Mouse (Mus musculus) lung, adult 2 months (tissue): ENCODE data around the gene Spata13. TPM values are rescaled to one million over a fixed set of nuclear protein-coding genes. Genes with fewer than 3 reads are reported as not detected.

ENCODE experiments used
- DNase-seq: peaks from one replicate; pipeline ENCODE4 v3.0.0; 2022
- H3K4me1 ChIP-seq: fragments of 200-500 bp; 2 replicates; pipeline ENCODE4 v1.6.1; 2011; ENCODE audit warnings: low read length; ENCODE audit not compliant: control insufficient read depth, insufficient read depth
- H3K4me3 ChIP-seq: fragments of 200-500 bp; replicated peaks from 2 replicates; pipeline ENCODE3; 2011; ENCODE audit warnings: low read depth, mild to moderate bottlenecking, control low read depth, low read length; ENCODE audit errors: extremely low read depth
- CTCF ChIP-seq: fragments of 200-500 bp; IDR thresholded peaks from 2 replicates; pipeline ENCODE4 v1.5.1; 2011; ENCODE audit warnings: mild to moderate bottlenecking, low read length, control low read depth; ENCODE audit not compliant: insufficient read depth
- POLR2A ChIP-seq: fragments of 200-500 bp; IDR thresholded peaks from 2 replicates; pipeline ENCODE4 v1.6.1; 2011; ENCODE audit warnings: low read depth, mild to moderate bottlenecking, control low read depth, low read length, borderline replicate concordance; ENCODE audit errors: extremely low read depth
- WGBS: fragments of 180-500 bp; shearing (Covaris S2); methylation state at CpG from one replicate; pipeline ENCODE4 v1.1.7; 2018; 5-methylcytosine and 5-hydroxymethylcytosine counted together
- polyA plus RNA-seq: library from polyadenylated mRNA; depleted of rRNA; stranded (reverse); fragments of >200 nt; gene quantifications from 2 replicates; pipeline ENCODE4 v1.2.3, GENCODE M21; 2012; rRNA removed

Gene Spata13
- polyA plus RNA-seq = 20.3 and 20.8 TPM in 2 replicates

GRCm38 (mm10) chr14:60633961-60634864 is at the start of gene Spata13:
Gene Spata13, plus strand, starts transcription at chr14:60634001.
- H3K4me3 ChIP-seq = peak within 1 kb of the TSS; percentile 75
- peaks cover 4% of the 10 kb centered on the region for H3K4me1 ChIP-seq
- under 1% methylated on average over 50 of the region's 50 CpGs for WGBS
- DNase-seq = peak; percentile 92
- peak; percentile 60; the same call in 1 of the 2 replicates for TF ChIP-seq POLR2A
- no peak for TF ChIP-seq CTCF

- TF ChIP-seq CTCF (no peak), POLR2A (no peak)
- Histone ChIP-seq H3K4me3 (no peak overlapping the region), H3K4me1 (no peaks in the 10 kb centered on the region)
- DNase-seq = no peak
- WGBS = 62% methylated on average over 15 of the region's 15 CpGs
Measured at GRCm38 (mm10) chr14:60586687-60587453, 46.9 kb upstream of the Spata13 start.

GRCm38 (mm10) chr14:60589001-60589400 is 44.8 kb upstream of the Spata13 start:
- WGBS = 82% methylated on average over 2 of the region's 2 CpGs

GRCm38 (mm10) chr14:60592339-60592738 is 41.5 kb upstream of the Spata13 start:
- H3K4me3 ChIP-seq = no peak overlapping the region
- peaks cover 10% of the 10 kb centered on the region; the same call in 1 of the 2 replicates for H3K4me1 ChIP-seq
- 25% methylated on average over 5 of the region's 5 CpGs for whole genome bisulfite sequencing
- TF ChIP-seq POLR2A (no peak), CTCF (no peak)
- no peak for DNase-seq

More at GRCm38 (mm10) chr14:60589001-60589400, 44.8 kb upstream of the Spata13 start:
- Histone ChIP-seq H3K4me1 (peaks cover 10% of the 10 kb centered on the region; the same call in 1 of the 2 replicates), H3K4me3 (no peak overlapping the region)
- DNase-seq = no peak
- TF ChIP-seq POLR2A (no peak), CTCF (no peak)

GRCm38 (mm10) chr14:60592822-60593221 is 41.0 kb upstream of the Spata13 start:
- Histone ChIP-seq H3K4me1 (peaks cover 10% of the 10 kb centered on the region; the same call in 1 of the 2 replicates), H3K4me3 (no peak overlapping the region)
- no peak for TF ChIP-seq CTCF
- no peak for TF ChIP-seq POLR2A
- WGBS = 2% methylated on average over 7 of the region's 7 CpGs
- peak; percentile 47 for DNase-seq

- H3K4me1 ChIP-seq = peaks cover 4% of the 10 kb centered on the region; the same call in 1 of the 2 replicates
- DNase-seq = no peak
- TF ChIP-seq POLR2A (no peak), CTCF (no peak)
- no peak overlapping the region for H3K4me3 ChIP-seq
- WGBS = 15% methylated on average over 4 of the region's 4 CpGs
Measured at GRCm38 (mm10) chr14:60597571-60597970, 36.2 kb upstream of the Spata13 start.

GRCm38 (mm10) chr14:60599044-60599443 is 34.8 kb upstream of the Spata13 start:
- H3K4me3 ChIP-seq = no peak overlapping the region
- TF ChIP-seq CTCF (no peak), POLR2A (no peak)
- 40% methylated on average over 2 of the region's 2 CpGs for WGBS
- H3K4me1 ChIP-seq = no peaks in the 10 kb centered on the region
- no peak for DNase-seq

- DNase-seq = no peak
- TF ChIP-seq CTCF (no peak), POLR2A (no peak)
- H3K4me3 ChIP-seq = no peak overlapping the region
- WGBS = 72% methylated on average over 2 of the region's 2 CpGs
- H3K4me1 ChIP-seq = 0 out of 2 replicates have a peak, but pooled peaks cover 4% of the 10 kb centered on the region
Measured at GRCm38 (mm10) chr14:60605564-60605963, 28.2 kb upstream of the Spata13 start.

- Histone ChIP-seq H3K4me3 (no peak overlapping the region), H3K4me1 (0 out of 2 replicates have a peak, but pooled peaks cover 4% of the 10 kb centered on the region)
- DNase-seq = peak; percentile 39
- 40% methylated on average over 4 of the region's 4 CpGs for WGBS
- TF ChIP-seq CTCF = no peak
- no peak for TF ChIP-seq POLR2A
Measured at GRCm38 (mm10) chr14:60606194-60606593, 27.6 kb upstream of the Spata13 start.
